Mouse (Mus musculus) forebrain, embryonic 14.5 days (tissue): ENCODE results near the gene Clta. TPM values are rescaled to one million over a fixed set of nuclear protein-coding genes. Genes with fewer than 3 reads are reported as not detected.
A peak's percentile ranks its signal among the peaks of the same experiment; 100 is the strongest.

Source experiments
- ATAC-seq: fragments of 200-750 bp; cut with Nextera tagmentation; 2 replicates; pipeline ENCODE4 v1.8.0; 2017; ENCODE audit warnings: mild to moderate bottlenecking, moderate library complexity
- DNase-seq: peaks from one replicate; pipeline ENCODE4 v3.0.0-alpha.2; 2015; ENCODE audit warnings: low spot score
- H3K27ac ChIP-seq: fragments of 300-500 bp; sonication (generic); 2 replicates; pipeline ENCODE4 v1.5.1; 2014; ENCODE audit warnings: low read depth, mild to moderate bottlenecking, control low read depth, low read length, moderate library complexity
- H3K27me3 ChIP-seq: fragments of 300-500 bp; sonication (generic); replicated peaks from 2 replicates; pipeline ENCODE4 v1.6.1; 2014; ENCODE audit warnings: low read length, control low read depth, mixed read lengths; ENCODE audit not compliant: control insufficient read depth, insufficient read depth
- H3K36me3 ChIP-seq: fragments of 300-500 bp; sonication (generic); 2 replicates; pipeline ENCODE4 v1.6.1; 2014; ENCODE audit warnings: low read length, control low read depth; ENCODE audit not compliant: control insufficient read depth, insufficient read depth
- H3K4me1 ChIP-seq: fragments of 300-500 bp; sonication (generic); 2 replicates; pipeline ENCODE4 v1.6.1; 2014; ENCODE audit warnings: antibody characterized with exemption, low read length, control low read depth; ENCODE audit not compliant: control insufficient read depth, insufficient read depth
- H3K4me2 ChIP-seq: fragments of 300-500 bp; sonication (generic); 2 replicates; pipeline ENCODE4 v1.6.1; 2014; ENCODE audit warnings: mild to moderate bottlenecking, control low read depth, low read length
- H3K4me3 ChIP-seq: fragments of 300-500 bp; sonication (generic); 2 replicates; pipeline ENCODE4 v1.5.1; 2014; ENCODE audit warnings: low read depth, low read length, control low read depth
- H3K9ac ChIP-seq: fragments of 300-500 bp; sonication (generic); 2 replicates; pipeline ENCODE4 v1.6.1; 2014; ENCODE audit warnings: mild to moderate bottlenecking, low read length, control low read depth, moderate library complexity
- H3K9me3 ChIP-seq: fragments of 300-500 bp; sonication (generic); replicated peaks from 2 replicates; pipeline ENCODE4 v1.6.1; 2016; ENCODE audit warnings: low read length, control low read depth, mixed read lengths; ENCODE audit not compliant: control insufficient read depth
- WGBS: fragments of 180-500 bp; shearing (Covaris S2); extraction: QIAGEN DNeasy Blood & Tissue Kit; methylation state at CpG from one replicate; pipeline ENCODE4 v1.1.7; 2014; 5-methylcytosine and 5-hydroxymethylcytosine counted together
- polyA plus RNA-seq: library from polyadenylated mRNA; unstranded; fragments of >200 nt; fragmentation: Nextera tagmentation; extraction: Ambion mirVana; gene quantifications from 2 replicates; pipeline ENCODE4 v1.2.1, GENCODE M21; 2014

Gene Clta
- polyA plus RNA-seq, 1 experiment from 2014 or later, result 303 TPM

DNA sequence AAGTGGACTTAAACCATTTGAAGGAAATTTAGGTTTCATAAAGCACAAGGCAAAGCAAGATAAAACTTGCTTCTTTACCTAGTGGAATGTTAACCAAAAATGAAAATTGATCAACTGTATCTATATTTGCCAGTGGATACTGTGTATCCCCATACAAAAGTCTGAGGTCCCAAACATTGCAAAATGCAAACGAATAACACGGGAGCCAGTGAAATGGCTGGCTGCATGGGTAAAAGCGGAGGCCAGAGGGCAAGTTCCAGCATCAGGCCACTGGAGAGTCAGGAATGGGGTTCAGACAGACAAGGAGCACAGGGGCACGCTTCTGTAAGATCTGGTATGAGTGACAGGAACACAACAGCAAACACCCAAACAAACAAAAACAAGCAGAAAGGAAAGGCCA lies 66.4 kb downstream of the Clta start:
- Histone ChIP-seq H3K4me3 (0 out of 2 replicates have a peak overlapping the region, but pooled peaks have one; percentile 92), H3K36me3 (no peaks in the 10 kb centered on the region), H3K9ac (no peak overlapping the region), H3K9me3 (no peaks in the 10 kb centered on the region), H3K27me3 (no peaks in the 10 kb centered on the region), H3K4me2 (peak overlapping the region; percentile 68; the same call in 1 of the 2 replicates), H3K27ac (no peak overlapping the region), H3K4me1 (peaks cover 11% of the 10 kb centered on the region)
- DNase-seq, result no peak
- 75% methylated on average over 4 of the region's 4 CpGs for WGBS
- no peak for ATAC-seq

DNA sequence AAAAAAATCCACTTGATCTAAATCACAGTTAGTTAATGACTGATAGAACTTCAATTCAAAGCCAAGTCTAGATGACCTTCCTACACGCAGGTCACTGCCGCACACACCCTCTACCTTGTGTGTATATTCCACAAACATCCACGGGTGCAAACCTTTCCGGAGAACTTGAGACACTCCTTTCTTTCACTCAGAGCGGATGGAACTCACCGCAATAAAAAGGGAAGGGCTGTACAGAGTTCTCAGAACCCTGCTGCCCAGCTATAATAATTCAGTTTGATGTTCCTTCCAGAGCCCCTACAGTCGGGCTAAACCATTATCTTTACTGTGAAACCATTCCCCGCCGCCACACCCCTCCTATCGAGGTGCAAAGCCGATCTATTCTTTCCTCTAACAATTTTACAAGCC lies 67.5 kb downstream of the Clta start:
- Histone ChIP-seq H3K36me3 (no peaks in the 10 kb centered on the region), H3K9me3 (no peaks in the 10 kb centered on the region), H3K27me3 (no peaks in the 10 kb centered on the region), H3K4me3 (peak overlapping the region; percentile 92), H3K4me1 (peaks cover 11% of the 10 kb centered on the region), H3K27ac (no peak overlapping the region), H3K4me2 (peak overlapping the region; percentile 68), H3K9ac (peak overlapping the region; percentile 84)
- peak; percentile 21; the same call in 1 of the 2 replicates for ATAC-seq
- 15% methylated on average over 11 of the region's 11 CpGs for WGBS
- DNase-seq, result no peak

DNA sequence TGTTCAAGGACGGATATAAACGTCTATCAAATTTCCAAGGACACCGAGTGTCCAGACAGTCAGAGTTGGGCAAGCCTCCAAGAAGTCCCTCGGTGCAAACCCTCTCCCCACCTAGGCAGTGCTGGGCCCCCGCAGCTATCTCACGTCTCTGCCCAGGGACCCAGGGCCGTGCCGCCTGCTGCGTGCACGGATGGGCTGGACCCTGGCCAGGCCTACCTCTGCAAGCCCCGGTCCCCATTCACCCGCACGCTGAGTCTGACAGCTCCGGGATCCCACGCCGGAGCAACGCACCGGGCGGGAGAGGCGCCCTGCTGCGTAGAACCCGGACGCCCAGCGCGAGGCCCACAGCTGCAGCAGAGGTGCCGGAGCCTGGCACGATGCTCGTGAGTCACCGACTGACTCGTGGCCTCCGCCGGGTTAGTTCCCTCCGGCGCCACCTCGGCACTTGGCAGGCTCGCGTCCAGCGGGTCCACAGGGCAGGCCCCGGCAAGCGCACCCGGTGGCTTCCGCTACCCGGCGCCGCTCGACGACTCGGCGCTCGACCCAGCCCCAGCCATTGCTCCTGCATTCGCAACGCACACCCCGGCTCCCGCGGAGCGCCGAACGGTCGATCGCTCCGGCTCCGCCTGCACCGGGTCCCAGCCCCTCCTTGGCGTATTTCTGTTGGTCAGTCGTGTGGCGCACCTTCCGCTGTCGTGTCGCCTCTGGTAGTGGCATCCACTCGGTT lies 68.1 kb downstream of the Clta start:
- WGBS, result under 1% methylated on average over 70 of the region's 70 CpGs

DNA sequence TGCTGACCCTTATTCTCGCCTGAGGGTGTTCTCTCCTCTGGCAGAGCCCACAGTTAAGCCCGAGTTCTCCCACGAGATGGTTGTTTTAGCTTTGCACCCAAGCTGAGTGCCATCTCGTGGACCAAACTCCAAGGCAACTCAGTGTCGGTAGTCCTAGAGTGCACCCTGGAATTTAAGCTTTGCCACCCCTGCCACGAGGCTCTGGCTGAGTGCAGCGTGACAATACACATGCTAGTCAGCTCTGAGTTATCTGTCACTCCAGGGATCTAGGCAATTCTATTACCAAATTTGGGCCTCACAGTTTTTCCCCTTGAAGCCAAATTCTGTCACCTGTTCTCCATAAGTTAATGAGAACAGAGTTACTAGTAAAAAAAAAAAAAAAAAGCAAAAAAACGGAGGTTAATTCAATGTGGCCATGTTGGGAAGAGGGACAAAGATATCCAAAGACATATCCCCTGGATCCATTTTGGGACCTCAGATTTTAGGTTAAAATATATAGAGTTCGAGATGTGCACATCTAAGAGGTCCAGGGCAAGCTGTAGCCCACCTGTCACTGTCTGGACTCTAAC lies 68.7 kb downstream of the Clta start:
- Histone ChIP-seq H3K4me3 (peak overlapping the region; percentile 92), H3K9ac (peak overlapping the region; percentile 84), H3K4me1 (peaks cover 11% of the 10 kb centered on the region), H3K36me3 (no peaks in the 10 kb centered on the region), H3K27me3 (no peaks in the 10 kb centered on the region), H3K27ac (peak overlapping the region; percentile 62; the same call in 1 of the 2 replicates), H3K9me3 (no peaks in the 10 kb centered on the region), H3K4me2 (peak overlapping the region; percentile 68)
- ATAC-seq, result peak; percentile 65
- DNase-seq, result no peak
- 8% methylated on average over 9 of the region's 9 CpGs for WGBS

More for the DNA sequence above, 68.1 kb downstream of the Clta start:
- peak overlapping the region; percentile 68 for H3K4me2 ChIP-seq
- peaks cover 11% of the 10 kb centered on the region for H3K4me1 ChIP-seq
- no peaks in the 10 kb centered on the region for H3K9me3 ChIP-seq
- peak overlapping the region; percentile 62; the same call in 1 of the 2 replicates for H3K27ac ChIP-seq
- peak overlapping the region; percentile 92 for H3K4me3 ChIP-seq
- H3K27me3 ChIP-seq, result no peaks in the 10 kb centered on the region
- DNase-seq, result peak; percentile 94
- no peaks in the 10 kb centered on the region for H3K36me3 ChIP-seq
- ATAC-seq, result peak; percentile 98
- peak overlapping the region; percentile 84 for H3K9ac ChIP-seq

DNA sequence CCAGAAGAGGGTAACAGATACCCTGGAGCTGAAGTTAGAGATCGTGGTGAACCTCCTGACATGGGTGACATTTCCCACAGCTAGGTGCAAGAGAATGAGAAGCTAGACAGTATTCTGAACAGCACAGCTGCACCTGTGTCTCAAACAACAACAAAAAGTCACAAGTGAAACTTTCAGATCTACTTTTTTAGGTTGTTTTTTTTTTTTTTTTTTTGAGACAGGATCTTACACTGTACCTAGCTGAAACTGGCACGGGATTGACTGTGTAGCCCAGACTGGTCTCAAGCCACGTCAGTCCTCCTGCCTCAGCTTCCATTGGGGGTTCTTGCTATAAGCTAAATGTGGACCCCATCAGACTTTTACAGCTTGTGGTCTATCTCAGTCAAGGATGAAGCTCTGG lies 69.5 kb downstream of the Clta start:
- no peaks in the 10 kb centered on the region for H3K27me3 ChIP-seq
- H3K36me3 ChIP-seq, result no peaks in the 10 kb centered on the region
- H3K4me3 ChIP-seq, result no peak overlapping the region
- H3K4me1 ChIP-seq, result peaks cover 11% of the 10 kb centered on the region
- H3K4me2 ChIP-seq, result no peak overlapping the region
- DNase-seq (no peak), ATAC-seq (no peak)
- no peaks in the 10 kb centered on the region for H3K9me3 ChIP-seq
- H3K9ac ChIP-seq, result no peak overlapping the region
- H3K27ac ChIP-seq, result no peak overlapping the region
- WGBS, result 87% methylated on average over 3 of the region's 3 CpGs

DNA sequence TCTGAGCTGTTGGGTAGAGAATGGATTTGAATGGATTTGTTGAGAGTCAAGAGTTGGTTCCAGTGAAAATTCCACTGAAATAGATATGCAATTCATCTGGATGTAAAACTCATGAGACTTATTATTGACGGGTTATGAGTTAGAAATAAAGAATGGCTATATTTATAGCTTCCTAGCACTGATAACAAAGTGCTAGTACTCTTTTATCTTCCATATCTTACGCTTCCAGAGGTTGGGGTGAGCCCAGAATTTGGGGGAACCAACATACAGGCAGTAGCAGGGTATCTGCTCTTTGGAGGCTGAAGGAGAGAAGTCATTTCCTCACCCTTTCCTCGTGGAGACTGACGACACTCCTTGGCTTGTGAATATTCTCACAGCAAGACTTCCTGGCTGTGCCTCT lies 70.2 kb downstream of the Clta start:
- Histone ChIP-seq H3K9me3 (no peaks in the 10 kb centered on the region), H3K27me3 (no peaks in the 10 kb centered on the region), H3K9ac (no peak overlapping the region), H3K4me3 (no peak overlapping the region), H3K4me1 (peaks cover 11% of the 10 kb centered on the region), H3K36me3 (no peaks in the 10 kb centered on the region), H3K4me2 (no peak overlapping the region), H3K27ac (no peak overlapping the region)
- ATAC-seq (no peak), DNase-seq (no peak)
- WGBS, result 76% methylated on average over 4 of the region's 4 CpGs

DNA sequence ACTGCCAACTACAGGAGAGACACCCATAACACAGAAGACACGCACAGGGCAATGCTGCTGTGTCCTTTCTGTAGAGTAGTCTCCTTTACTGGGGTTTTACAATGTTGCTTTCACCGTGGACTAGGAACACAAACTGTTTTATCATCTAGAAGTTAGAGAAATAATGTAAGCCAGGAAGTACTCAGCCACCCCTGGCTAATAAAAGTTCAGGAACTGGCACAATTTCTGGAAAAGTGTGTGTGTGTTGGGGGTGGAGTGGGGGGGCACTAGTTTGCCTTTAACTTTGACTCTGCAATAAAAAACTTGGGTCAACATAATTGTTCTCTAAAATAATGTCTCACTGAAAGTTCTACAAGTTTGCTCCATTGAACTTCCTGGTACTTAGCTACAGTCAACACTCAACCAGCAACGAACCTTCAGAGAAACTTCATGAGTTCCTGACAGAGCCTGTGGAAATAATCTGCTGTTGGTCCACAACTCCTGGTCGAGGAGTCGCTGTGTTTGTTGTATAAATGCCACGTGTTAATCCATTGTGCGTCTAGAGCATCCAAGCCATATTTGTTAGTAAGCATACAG lies 74.2 kb downstream of the Clta start:
- DNase-seq, result no peak
- Histone ChIP-seq H3K4me1 (no peaks in the 10 kb centered on the region), H3K36me3 (no peaks in the 10 kb centered on the region), H3K4me2 (no peak overlapping the region), H3K4me3 (no peak overlapping the region), H3K27me3 (no peaks in the 10 kb centered on the region), H3K9me3 (no peaks in the 10 kb centered on the region), H3K9ac (no peak overlapping the region), H3K27ac (no peak overlapping the region)
- ATAC-seq, result no peak
- WGBS, result 90% methylated on average over 7 of the region's 7 CpGs
